Mouse (Mus musculus) gastrocnemius, postnatal 14 days (tissue): ENCODE results near the gene Rnf185. TPM values are rescaled to one million over a fixed set of nuclear protein-coding genes. Genes with fewer than 3 reads are reported as not detected.

Source experiments
- DNase-seq: peaks from one replicate; pipeline ENCODE4 v3.0.0; 2021; ENCODE audit warnings: mixed read lengths
- intact Hi-C: fragments of 180-260 bp; cut with DNase I; formaldehyde crosslinking; loops from one replicate; pipeline ENCODE4 v1.15.1; 2025; ENCODE audit warnings: low total_unique reads
- long read RNA-seq, 2 experiments: library from polyadenylated mRNA; stranded (forward); transcript quantifications; one replicate each; pipeline ENCODE4 v2.0.0; 2021
- total RNA-seq, 2 experiments: library from RNA; stranded (reverse); gene quantifications; 2 replicates each; pipeline ENCODE4 v1.2.3; 2021

Rnf185 gene
- 10 to 100 TPM; 16.5 to 17.2 TPM for total RNA-seq
- long read RNA-seq, experiment 1, transcript Rnf185-202 (7 exons, 2,787 nt) = major isoform, 22 of 28 reads
- long read RNA-seq, experiment 1, partial matches to known transcripts = 1 of 28 reads
- long read RNA-seq, experiment 1, other reads (novel, unspliced or antisense) = 4 of 28 reads
- long read RNA-seq, experiment 2, transcript Rnf185-202 (7 exons, 2,787 nt) = major isoform, 19 of 34 reads
- long read RNA-seq, experiment 2, partial matches to known transcripts = 1 of 34 reads
- long read RNA-seq, experiment 2, other reads (novel, unspliced or antisense) = 11 of 34 reads

GRCm38 (mm10) chr11:3452167-3452639 lies at the start of gene Rnf185:
Rnf185 (minus strand) TSS chr11:3452363.
- peak; percentile 93 for DNase-seq
- intact Hi-C loops = no loop called here

GRCm38 (mm10) chr11:3497296-3497695 lies 45.1 kb upstream of the Rnf185 start:
- no peak for DNase-seq
- intact Hi-C loops = no loop called here

- no peak for DNase-seq
- intact Hi-C loops = no loop called here
Observed at GRCm38 (mm10) chr11:3496756-3497155, 44.6 kb upstream of the Rnf185 start.

GRCm38 (mm10) chr11:3495496-3495895 lies 43.3 kb upstream of the Rnf185 start:
- DNase-seq = no peak
- intact Hi-C loops = no loop called here

- DNase-seq = no peak
- intact Hi-C loops = no loop called here
Observed at GRCm38 (mm10) chr11:3494857-3495256, 42.7 kb upstream of the Rnf185 start.

- intact Hi-C loops = no loop called here
Observed at GRCm38 (mm10) chr11:3492748-3493147, 40.6 kb upstream of the Rnf185 start.

GRCm38 (mm10) chr11:3489036-3489435 lies 36.9 kb upstream of the Rnf185 start:
- intact Hi-C loops = no loop called here
- DNase-seq = no peak

More at GRCm38 (mm10) chr11:3492748-3493147, 40.6 kb upstream of the Rnf185 start:
- no peak for DNase-seq

- intact Hi-C loops = no loop called here
- DNase-seq = peak; percentile 11
Observed at GRCm38 (mm10) chr11:3487952-3488570, 35.9 kb upstream of the Rnf185 start, which contains the start of gene Pla2g3. Pla2g3 (plus strand) TSS chr11:3488284.

- intact Hi-C loops = no loop called here
- DNase-seq = no peak
Observed at GRCm38 (mm10) chr11:3486349-3486748, 34.2 kb upstream of the Rnf185 start.

- intact Hi-C loops = no loop called here
Observed at GRCm38 (mm10) chr11:3483980-3484642, 31.9 kb upstream of the Rnf185 start.

GRCm38 (mm10) chr11:3475489-3475888 lies 23.3 kb upstream of the Rnf185 start:
- intact Hi-C loops = loop anchor here (2.0 to 10.0 kb wide), 3 partner anchors 41 to 309 kb away; no protein-coding TSS in a partner anchor
- no peak for DNase-seq

More at GRCm38 (mm10) chr11:3483980-3484642, 31.9 kb upstream of the Rnf185 start:
- no peak for DNase-seq

- intact Hi-C loops = loop anchor here (2.0 to 10.0 kb wide), 3 partner anchors 42 to 310 kb away; no protein-coding TSS in a partner anchor
- no peak for DNase-seq
Observed at GRCm38 (mm10) chr11:3474480-3475115, 22.4 kb upstream of the Rnf185 start.

GRCm38 (mm10) chr11:3472484-3472883 lies 20.3 kb upstream of the Rnf185 start:
- peak; percentile 85 for DNase-seq

GRCm38 (mm10) chr11:3471448-3471850 lies 19.3 kb upstream of the Rnf185 start:
- DNase-seq = no peak
- intact Hi-C loops = loop anchor here (10.0 kb wide), 2 partner anchors 163 to 313 kb away; no protein-coding TSS in a partner anchor

More at GRCm38 (mm10) chr11:3472484-3472883, 20.3 kb upstream of the Rnf185 start:
- intact Hi-C loops = loop anchor here (10.0 kb wide), 2 partner anchors 162 to 312 kb away; no protein-coding TSS in a partner anchor

GRCm38 (mm10) chr11:3462846-3463245 lies 10.7 kb upstream of the Rnf185 start:
- DNase-seq = no peak
- intact Hi-C loops = no loop called here

GRCm38 (mm10) chr11:3459105-3459468 lies 6.9 kb upstream of the Rnf185 start:
- intact Hi-C loops = no loop called here
- no peak for DNase-seq

GRCm38 (mm10) chr11:3458428-3459104 lies 6.4 kb upstream of the Rnf185 start:
- intact Hi-C loops = no loop called here

GRCm38 (mm10) chr11:3456354-3456753 lies 4.2 kb upstream of the Rnf185 start:
- intact Hi-C loops = no loop called here
- peak; percentile 47 for DNase-seq

More at GRCm38 (mm10) chr11:3458428-3459104, 6.4 kb upstream of the Rnf185 start:
- no peak for DNase-seq

- intact Hi-C loops = no loop called here
- DNase-seq = no peak
Observed at GRCm38 (mm10) chr11:3454506-3454905, 2.3 kb upstream of the Rnf185 start.
